Mouse (Mus musculus) embryonic fibroblast, embryonic 13.5 days (primary cell): Measurements from ENCODE around the gene Hirip3. TPM values are rescaled to one million over a fixed set of nuclear protein-coding genes. Genes with fewer than 3 reads are reported as not detected.
A peak's percentile ranks its signal among the peaks of the same experiment; 100 is the strongest.

Experiments
- H3K27ac ChIP-seq: 2 replicates; pipeline ENCODE4 v1.5.1; 2012; ENCODE audit warnings: low read length, control low read depth, inconsistent platforms; ENCODE audit not compliant: insufficient read depth
- H3K4me1 ChIP-seq: 2 replicates; pipeline ENCODE4 v1.6.1; 2011; ENCODE audit warnings: low read length; ENCODE audit not compliant: control insufficient read depth, insufficient read depth
- H3K4me3 ChIP-seq: 2 replicates; pipeline ENCODE4 v1.5.1; 2011; ENCODE audit warnings: mild to moderate bottlenecking, control low read depth, low read length; ENCODE audit not compliant: insufficient read depth
- CTCF ChIP-seq: IDR thresholded peaks from 2 replicates; pipeline ENCODE4 v1.5.1; 2011; ENCODE audit warnings: mild to moderate bottlenecking, control low read depth, low read length, moderate library complexity, borderline replicate concordance; ENCODE audit not compliant: insufficient read depth
- POLR2A ChIP-seq: IDR thresholded peaks from 2 replicates; pipeline ENCODE4 v1.6.1; 2011; ENCODE audit warnings: low read depth, mild to moderate bottlenecking, control low read depth, low read length, moderate library complexity
- polyA plus RNA-seq: library from polyadenylated mRNA; stranded (reverse); fragments of >200 nt; gene quantifications from 2 replicates; pipeline ENCODE4 v1.2.4, GENCODE M21; 2011; ENCODE audit warnings: low read depth; ENCODE audit not compliant: missing spikeins, insufficient read length

Hirip3 gene
- polyA plus RNA-seq, 1 experiment, result 40.2 TPM

DNA sequence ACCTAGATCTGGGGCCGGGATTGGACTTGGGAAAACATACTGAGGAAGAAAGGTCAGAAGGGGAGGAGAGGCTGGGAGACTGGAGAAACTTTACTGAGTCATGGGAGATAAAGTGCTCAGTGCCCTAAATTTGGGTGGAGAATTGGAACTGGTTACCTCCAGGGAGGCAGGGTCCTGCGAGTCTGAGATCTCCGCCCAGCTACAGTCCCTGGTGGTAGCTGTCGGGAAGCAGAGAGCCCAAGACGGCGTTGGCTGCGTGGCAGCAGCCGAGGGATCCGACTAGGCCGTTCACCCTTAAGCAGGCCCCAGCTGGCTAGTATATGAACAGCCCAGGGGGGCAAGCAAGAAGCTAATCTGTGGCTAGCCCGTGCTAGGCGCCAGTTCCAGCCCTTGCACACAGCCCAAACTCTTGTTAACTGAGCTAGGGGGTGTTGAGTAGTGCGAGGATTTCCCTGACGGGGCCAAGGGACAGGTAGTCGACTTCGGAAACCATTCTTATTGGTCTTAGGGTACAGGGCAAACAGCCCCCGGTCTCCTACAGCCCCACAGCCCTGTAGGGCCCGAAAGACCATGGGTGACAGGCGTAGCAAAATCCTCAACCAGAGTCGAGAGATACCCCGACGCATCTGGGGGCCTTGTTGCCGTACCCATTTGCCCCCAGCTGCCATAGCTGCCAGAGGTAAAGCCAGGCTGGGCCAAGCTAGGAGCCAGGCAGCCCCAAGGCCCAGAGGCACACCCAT is 8.2 kb downstream of the Hirip3 start:
- Histone ChIP-seq H3K4me1 (no peaks in the 10 kb centered on the region), H3K27ac (no peak overlapping the region), H3K4me3 (no peak overlapping the region)
- no peak for TF ChIP-seq CTCF
- no peak for TF ChIP-seq POLR2A

DNA sequence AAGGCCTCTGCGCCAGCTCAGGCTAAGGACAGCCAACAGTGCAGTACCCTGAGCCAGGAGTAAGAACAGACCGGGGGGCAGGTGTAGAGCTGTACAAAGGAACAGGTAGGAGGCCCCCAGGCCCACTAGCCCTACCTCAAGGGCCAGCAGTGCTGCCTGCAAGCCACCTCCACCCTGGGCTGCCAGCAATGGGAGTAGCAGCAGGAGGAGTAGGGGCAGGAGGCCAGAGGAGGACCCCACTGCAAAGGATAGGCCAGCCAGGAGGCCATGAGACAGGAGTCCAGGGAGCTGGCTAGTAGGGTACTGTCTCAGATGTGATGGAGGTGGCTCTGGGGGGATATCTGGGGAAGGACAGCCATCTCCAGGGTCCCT is 8.7 kb downstream of the Hirip3 start:
- TF ChIP-seq POLR2A (no peak), CTCF (no peak)
- Histone ChIP-seq H3K4me1 (no peaks in the 10 kb centered on the region), H3K27ac (no peak overlapping the region), H3K4me3 (no peak overlapping the region)

DNA sequence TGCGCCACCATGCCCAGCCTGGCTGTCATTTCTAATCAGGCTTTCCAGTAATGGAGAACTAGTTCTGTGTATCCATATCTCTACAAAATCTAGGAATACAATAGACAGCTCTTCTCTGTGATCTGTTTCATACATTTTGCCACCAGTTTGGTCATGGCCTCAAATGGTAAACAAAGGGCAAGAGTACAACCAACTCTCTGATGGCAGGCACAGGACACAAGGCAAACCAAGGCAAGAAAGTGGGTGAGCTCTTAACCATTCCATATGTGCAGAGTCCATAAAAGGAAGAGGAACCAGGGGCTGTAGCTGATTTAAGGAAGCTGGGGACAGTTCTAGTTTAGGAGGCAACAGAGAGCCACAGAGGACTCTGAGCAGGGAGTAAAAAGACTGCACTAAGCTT is 15.5 kb downstream of the Hirip3 start:
- Histone ChIP-seq H3K4me3 (no peak overlapping the region), H3K4me1 (no peaks in the 10 kb centered on the region; the same call in 1 of the 2 replicates), H3K27ac (no peak overlapping the region)
- TF ChIP-seq CTCF (no peak), POLR2A (no peak)

DNA sequence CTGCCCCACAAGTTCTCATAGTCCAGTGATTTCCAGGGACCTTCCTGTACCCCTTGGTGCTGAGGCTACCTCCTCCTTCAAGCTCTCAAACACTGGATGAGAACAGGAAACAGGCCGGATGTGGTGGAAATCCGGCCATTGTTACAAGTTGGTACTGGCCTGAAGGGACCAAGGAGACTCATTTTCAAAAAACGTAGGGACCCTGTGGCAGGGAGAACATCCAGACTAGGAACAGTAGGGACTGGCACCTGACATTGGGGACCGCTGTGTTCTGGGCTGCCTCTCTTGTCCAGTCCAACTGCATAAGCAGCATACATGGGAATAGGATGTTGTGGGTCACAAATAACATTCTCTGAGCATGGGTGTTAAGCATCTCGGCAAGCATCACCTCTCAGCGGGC is 19.3 kb downstream of the Hirip3 start:
- Histone ChIP-seq H3K4me3 (no peak overlapping the region), H3K27ac (no peak overlapping the region), H3K4me1 (no peaks in the 10 kb centered on the region; the same call in 1 of the 2 replicates)
- TF ChIP-seq POLR2A (no peak), CTCF (no peak)

DNA sequence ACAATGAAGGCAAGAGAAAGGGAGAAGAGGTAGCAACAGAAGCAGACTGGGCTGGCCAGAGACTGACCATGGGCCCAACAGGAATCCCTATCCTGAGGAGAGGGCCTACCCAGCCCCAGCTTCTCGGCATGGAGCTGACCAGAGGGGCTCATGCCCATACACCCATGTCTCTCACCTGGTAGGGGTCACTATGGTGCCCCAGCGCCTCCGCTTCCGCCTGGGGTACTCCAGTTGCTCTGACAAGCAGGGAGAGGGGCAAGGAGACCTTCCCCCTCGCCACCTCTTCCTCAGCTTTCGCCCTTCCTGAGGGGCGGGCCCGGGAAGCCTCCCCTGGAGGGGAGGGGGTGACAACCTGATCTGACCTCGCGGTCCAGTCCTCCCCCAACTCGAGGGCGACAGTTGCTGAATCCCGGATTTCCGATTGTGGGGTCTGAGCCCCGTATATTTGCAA is 22.0 kb downstream of the Hirip3 start:
- Histone ChIP-seq H3K27ac (no peak overlapping the region), H3K4me1 (no peaks in the 10 kb centered on the region; the same call in 1 of the 2 replicates), H3K4me3 (peak overlapping the region; percentile 96)
- TF ChIP-seq POLR2A (no peak), CTCF (no peak)

DNA sequence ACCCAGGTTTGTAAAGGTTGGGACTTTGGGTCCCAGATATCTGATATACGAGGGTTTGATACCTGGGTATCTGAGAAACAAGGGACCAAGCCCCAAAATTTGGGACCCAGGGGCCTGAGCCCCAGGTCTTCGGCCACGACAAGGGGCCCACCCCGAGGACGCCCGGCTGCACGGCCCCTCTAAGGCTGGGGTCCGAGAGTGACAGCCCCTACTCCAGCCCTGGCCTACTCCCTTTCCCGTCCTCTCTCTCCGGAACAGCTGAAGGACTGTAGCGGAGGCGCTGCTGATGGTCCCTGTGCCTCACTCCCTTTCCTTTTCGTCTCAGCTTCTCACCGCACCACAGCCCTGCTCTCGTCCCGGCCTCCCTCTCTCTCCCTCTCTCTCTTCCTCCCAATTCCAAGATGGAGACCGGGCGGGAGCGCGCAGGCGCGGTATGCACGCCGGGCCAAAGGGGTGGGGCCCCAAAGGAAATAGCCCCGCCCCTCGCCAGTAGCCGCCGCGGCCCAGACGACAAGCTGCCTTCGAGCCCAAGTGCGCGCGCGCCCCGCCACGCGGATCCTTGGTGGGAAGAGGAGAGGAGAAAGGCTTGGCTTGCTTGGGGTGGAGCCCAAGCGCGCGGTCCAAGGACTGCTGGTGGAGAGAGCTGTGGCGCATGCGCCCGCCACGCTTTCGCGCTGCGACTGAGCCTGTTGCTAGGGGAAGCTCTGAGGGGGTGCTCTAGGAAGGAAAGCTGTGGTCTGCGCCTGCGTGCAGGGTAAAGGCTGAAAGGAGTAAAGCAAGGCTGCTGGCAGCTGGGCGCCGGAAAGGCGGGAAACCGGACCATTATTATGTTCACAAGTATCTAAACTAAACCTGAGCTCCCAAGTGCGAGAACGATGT is 22.8 kb downstream of the Hirip3 start, which contains the start of gene Taok2:
Gene Taok2, minus strand, starts transcription at position 418 of the 879 bp plus-strand sequence.
- TF ChIP-seq POLR2A, result peak; percentile 98
- no peak for TF ChIP-seq CTCF
- Histone ChIP-seq H3K27ac (peak within 1 kb of the TSS; percentile 80), H3K4me1 (no peaks in the 10 kb centered on the region; the same call in 1 of the 2 replicates), H3K4me3 (peak within 1 kb of the TSS; percentile 96)

DNA sequence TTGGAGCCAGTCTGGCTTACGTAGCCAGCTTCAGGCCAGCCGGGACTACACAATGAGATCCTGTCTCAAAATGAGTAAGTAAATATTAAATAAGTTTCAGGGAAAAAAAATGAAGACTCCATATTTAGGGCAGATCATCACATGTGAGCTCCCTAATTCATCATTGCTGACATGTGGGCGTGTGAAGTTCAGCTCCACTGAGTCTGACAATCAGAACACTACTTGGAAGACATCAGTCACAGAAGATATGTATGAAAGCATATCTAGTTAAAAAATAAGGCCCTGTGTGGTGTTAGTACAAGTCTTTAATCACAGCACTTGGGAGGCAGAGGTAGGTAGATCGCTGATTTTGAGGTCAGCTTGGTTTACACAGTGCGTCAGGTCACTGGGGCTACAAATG is 25.5 kb downstream of the Hirip3 start:
- no peak overlapping the region for H3K4me3 ChIP-seq
- no peaks in the 10 kb centered on the region for H3K4me1 ChIP-seq
- H3K27ac ChIP-seq, result no peak overlapping the region
- TF ChIP-seq CTCF, result no peak

DNA sequence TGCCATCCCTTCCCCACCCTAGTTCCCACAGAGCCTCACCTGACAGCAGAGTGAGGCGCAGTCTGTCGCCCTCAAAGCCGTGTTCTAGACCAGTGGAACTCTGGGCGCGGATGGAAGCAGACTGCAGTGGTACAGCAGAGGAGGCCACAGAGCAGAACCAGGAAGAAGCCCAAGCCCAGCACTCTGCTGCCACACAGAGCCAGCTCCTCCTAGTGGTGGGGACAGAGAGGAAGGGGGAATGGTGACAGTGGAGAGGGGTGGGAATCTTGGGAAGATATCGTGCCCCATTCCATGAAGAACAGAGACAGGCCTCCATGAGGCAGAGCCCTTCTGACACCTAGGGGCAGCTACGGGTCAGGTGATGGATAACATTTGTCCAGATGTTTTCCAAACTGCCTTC is 27.1 kb downstream of the Hirip3 start:
- no peak overlapping the region for H3K27ac ChIP-seq
- no peak overlapping the region for H3K4me3 ChIP-seq
- no peaks in the 10 kb centered on the region for H3K4me1 ChIP-seq
- no peak for TF ChIP-seq POLR2A
- TF ChIP-seq CTCF, result peak; percentile 55; the same call in 1 of the 2 replicates

DNA sequence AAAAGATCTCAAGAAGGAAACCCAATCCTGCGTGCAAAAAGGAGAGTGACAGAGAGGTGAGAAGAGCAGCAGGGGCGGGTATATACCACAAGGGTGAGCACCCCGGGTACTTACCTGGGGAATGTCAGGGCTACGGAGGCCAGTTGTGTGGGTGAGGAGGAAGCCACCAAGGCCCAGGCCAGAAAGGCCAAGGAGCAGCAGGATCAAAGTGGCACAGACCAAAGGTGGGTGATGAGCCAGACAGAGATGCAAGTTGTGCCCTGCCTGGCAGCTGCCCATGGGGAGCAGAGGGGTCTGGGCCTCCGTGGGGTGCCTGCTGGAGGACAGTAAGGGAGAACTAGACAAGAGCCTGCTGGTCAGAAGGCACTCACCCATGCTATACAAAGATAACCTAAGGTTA is 35.1 kb downstream of the Hirip3 start:
- TF ChIP-seq CTCF (no peak), POLR2A (no peak)
- H3K4me1 ChIP-seq, result no peaks in the 10 kb centered on the region

DNA sequence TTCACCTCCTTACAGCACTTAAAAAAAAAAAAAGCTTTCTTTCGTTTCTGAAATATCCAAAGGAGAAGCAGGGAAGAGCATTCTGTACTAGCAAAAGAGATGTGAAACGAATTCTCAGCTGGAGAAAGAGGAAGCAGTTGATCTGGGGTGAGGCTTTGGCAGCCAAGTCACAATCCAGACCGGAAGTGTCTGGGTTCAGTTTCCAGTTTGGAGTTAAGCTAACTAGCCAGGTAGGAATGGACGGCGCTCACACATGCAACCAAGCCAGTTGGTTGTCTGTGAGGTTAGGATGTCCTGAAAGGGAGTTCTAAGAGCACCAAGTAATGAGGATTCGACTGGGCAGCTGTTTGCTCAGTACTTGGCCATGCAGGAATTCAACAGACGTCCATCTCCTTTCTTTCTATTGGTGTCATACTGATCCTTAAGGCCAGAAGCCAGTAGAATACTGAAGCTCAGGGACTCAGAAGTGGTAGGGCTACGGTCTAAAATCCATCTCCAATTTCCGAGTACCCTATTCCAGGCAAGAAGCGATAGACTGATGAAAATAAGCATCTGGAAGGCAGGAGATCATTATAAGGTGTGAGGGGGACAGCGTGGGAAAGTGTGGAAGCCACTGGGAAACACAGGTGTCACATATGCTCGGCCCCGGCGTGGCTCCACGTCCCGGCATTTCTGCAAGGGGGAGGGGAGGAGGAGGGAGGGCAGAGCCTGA is 35.8 kb downstream of the Hirip3 start:
- Histone ChIP-seq H3K4me3 (peak overlapping the region; percentile 71), H3K27ac (no peak overlapping the region), H3K4me1 (no peaks in the 10 kb centered on the region)
- TF ChIP-seq POLR2A (no peak), CTCF (no peak)

More for the DNA sequence above, 35.1 kb downstream of the Hirip3 start:
- H3K27ac ChIP-seq, result no peak overlapping the region
- H3K4me3 ChIP-seq, result no peak overlapping the region
